Mouse (Mus musculus) bone marrow macrophage, adult 2 months (primary cell): ENCODE results near the gene C1qtnf5.

Experiments
- CTCF ChIP-seq: IDR thresholded peaks from 2 replicates; pipeline ENCODE4 v1.5.1; 2012; ENCODE audit warnings: low read depth, mild to moderate bottlenecking, low read length, moderate library complexity
- POLR2A ChIP-seq: IDR thresholded peaks from 2 replicates; pipeline ENCODE4 v1.6.1; 2012; ENCODE audit warnings: mild to moderate bottlenecking, low read depth, low read length, borderline replicate concordance

DNA sequence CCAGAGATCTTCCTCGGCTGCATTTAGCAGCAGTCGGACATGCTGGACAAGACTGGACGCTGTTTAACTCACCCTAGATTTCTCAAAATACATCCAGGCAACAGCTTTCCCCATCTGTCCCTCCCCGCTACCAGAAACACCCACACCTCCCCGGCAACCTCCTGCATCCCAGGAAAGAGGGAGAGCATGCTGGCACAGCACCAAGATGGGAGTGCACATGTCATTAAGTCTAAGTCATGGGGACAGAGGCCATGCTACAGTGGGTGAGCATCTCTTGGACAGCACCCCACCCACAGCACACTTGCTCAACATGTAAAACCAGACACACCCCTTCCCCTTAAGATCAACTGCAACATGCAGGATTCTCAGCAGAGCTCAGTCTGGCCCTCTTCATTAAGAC lies 26.1 kb upstream of the C1qtnf5 start:
- TF ChIP-seq POLR2A (no peak), CTCF (no peak)
